Mouse (Mus musculus) layer of hippocampus, postnatal 14 days (tissue): ENCODE data around the gene Inppl1. TPM values are rescaled to one million over a fixed set of nuclear protein-coding genes. Genes with fewer than 3 reads are reported as not detected.
A peak's percentile ranks its signal among the peaks of the same experiment; 100 is the strongest.

Experiments
- DNase-seq, 2 experiments: peaks; one replicate each; pipeline ENCODE4 v3.0.0; 2021 to 2022; ENCODE audit warnings: low spot score in 2 of 2, mixed read lengths in 1 of 2
- total RNA-seq, 2 experiments: library from RNA; stranded (reverse); gene quantifications; 2 replicates each; pipeline ENCODE4 v1.2.3; 2021

Inppl1 gene
- total RNA-seq, 2 experiments from 2014 or later: 32.9 to 36.0 TPM

DNA sequence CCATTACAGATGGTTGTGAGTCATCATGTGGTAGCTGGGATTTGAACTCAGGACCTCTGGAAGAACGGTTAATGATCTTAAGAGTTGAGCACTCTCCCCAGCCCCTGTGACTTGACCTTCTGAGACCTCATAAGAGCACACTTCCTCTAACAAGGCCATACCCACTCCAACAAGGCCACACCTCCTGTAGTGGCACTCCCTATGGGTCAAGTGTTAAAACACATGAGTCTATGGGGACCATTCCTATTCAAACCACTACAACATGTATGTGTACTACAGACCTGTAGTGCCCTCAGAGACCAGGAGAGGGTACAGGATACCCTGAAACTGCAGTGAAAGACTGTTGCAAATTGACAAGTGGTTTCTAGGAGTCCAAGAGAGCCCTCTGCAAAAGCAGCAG is 9.9 kb upstream of the Inppl1 start:
- no peak for DNase-seq

DNA sequence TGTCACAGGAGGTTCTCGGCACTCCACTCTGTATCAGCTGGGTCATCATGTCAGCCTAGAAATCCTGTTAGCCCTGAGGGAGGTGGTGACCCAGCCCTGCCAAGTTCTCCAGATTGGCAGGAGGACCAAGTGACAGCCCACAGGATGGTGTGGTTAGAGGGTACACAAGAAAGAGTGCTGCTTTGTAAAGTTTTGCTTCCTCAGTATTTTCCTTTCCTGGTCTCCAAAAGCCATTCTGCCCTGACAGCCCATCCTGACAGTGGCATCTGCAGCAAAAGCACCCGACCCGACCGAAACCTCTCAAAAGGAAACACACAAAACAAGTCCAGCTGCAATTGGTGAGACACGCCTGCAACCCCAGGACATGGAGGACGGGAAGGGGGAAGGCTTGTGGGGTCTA is 6.2 kb upstream of the Inppl1 start:
- no peak for DNase-seq

DNA sequence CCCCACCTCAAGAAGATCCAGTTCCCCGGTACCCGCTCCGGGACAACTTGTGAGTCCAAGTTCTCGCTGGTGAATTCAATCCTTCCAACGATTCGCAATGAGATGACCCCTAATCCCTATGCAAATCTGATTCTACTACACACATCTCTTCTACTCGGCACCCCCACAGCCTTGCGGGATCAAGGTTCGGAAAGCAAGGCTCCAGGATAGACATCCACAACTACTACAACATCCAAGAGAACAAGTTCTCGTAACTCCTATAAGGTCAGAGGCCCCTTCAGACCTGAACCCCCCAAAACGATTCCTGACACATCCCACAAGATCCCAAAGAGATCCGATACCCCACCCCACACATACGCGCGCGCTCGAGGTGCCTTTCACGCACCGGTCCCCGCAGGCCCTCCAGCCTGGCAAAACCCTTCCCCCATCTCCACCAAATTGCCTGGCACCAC is 849 bp downstream of the Inppl1 start:
- peak in 1 of 2 experiments; percentile 16 for DNase-seq

DNA sequence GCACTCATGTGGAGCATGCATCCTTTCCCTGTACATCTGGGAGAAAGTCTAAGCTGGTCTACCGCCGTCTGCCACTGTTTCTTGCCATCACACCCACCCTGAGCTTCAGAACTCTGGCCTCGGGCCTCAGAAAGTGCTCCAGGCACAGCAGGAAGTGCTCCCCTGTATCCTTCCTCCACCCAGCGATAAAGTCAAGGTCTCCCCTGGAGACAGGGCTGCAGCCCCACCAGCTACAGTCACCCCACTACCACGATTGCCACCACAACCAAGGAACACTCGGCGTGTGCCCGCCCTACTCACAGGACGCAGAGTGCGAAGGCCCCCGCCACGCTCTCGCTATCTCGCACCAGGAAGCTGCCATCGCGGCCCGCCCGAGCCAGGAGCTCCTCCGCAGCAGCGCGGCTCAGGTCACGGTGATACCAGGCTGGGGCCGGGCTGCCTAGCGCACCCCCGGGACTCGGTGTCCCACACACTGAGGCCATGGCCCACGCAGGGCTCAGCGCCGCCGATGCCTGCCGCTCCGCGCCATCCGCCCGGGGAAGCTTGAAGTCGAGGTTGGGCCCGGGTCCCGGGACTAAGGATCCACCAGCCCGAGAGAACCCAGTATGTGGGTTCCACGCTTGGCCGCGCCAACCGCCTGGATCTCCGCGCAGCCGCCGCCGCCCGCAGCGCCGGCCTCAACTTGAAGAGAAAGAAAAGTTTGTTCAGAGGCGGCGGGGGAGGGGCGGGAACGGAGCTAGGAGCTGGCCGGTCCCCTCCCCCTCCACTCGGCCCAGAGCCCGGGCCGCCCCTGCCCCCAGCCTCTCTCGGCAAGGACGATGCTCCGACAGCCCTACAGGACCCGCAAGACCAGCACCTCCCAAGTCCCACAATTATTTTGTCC is 1.5 kb downstream of the Inppl1 start:
- DNase-seq: peak; percentile 47 to 51

DNA sequence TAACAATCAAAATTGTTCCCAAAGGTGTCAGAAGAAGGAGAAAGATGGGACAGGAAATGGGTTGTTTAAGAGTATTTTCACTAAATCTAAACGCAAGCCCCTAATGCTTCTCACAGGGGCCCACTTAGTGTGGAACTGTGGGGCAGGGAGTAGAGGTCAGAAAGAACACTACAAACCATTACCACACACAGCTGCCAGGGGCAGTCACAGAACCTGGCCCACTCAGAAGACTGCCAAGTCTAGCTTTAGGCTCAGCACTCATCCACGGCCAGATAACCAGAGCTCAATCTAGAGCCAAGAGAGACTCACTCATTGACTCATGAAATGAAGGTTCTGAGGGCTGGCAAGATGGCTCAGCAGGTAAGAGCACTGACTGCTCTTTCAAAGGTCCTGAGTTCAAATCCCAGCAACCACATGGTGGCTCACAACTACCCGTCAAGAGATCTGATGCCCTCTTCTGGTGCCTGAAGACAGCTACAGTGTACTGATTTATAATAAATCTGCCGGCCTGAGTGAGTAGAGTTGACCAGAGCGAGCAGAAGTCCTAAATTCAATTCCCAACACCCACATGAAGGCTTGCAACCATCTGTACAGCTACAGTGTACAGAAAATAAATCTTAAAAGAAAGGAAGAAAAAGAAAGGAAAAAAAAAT is 2.4 kb downstream of the Inppl1 start:
- no peak for DNase-seq

DNA sequence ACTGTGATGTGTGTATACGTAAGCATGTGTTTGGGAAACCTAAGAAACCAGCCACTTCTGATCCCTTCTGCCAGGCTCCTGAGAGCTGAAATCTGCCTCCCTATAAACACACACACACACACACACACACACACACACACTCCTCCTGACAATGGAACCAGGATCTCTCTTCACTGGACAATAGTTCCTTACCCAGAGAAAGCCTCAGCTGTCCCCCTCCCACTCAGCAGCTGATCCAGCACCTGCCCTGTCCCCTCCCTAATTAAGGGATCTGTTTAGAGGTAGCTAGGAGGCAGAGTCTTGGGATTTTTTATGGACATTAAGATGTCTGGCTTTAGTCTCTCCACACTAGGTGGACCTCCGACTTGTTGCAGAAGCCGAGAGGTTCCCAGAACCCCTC is 3.1 kb downstream of the Inppl1 start:
- DNase-seq: no peak

DNA sequence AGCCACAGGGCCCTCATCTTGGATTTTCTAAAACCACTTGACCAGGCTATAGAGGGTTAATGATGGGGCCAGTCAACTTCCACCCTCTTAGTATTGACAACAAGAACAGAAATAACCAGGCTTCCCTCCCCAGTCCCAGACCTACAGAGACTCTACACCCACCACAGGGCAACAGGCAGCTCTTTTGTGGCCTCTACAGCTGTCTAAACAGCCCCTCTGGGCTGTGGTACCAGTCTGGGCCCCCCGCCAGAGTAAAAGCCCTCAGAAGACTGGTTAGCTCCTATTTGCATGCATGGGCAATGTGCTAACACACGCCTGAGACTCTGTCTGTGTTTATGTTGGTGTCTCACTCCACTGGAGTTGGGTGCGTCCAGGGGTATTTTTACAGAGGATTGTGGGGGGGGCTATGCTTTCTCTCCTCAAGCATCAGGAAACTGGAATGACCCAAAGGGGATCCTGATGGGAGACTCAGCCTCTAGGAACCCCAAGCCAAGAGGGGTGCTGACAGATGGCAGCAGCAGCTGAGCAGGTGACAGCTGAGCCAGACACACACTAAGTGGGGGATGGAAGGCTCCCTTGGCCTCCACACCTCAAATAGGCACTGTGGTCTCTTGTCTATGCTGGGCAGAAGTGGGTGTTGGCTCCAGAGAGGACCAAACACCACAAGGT is 4.0 kb downstream of the Inppl1 start:
- DNase-seq: peak; percentile 41 to 51

DNA sequence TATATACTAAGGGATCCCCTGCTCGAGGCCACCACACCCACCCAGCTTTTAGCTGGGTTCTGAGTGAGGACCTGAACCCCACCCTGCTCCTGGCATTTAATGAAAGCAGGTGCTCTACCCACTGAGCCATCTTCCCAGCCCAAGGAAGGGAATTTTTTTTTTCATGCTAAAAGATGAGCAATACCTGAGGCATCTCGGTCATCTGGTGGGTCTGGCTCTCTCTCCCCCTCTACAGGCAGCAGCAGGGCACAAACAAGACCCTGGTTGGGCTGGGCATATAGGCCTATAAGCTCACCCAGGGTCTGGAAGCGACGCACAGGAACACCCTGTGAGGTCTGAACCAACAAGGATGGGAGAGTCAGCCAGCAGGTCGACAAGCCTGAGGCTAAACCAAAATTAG is 4.7 kb downstream of the Inppl1 start:
- DNase-seq: no peak

DNA sequence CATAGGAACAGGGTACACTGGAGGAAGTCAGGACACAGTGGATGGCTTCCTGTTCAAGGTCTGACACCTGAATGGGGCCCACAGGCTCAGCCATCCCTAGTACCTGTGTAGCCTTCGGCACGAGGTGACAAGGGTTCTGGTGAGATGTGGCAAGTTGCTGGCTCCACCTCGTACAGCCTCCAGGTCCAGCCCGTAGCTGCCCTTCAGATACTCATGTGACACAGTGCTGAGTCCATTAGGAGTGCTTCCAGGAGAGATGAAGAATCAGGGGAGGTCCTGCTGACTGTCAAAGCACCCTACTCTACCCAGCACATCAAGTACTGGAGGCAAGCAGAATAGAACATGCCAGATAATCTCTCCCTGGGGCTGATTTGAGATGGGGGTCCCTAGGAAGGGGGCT is 5.7 kb downstream of the Inppl1 start:
- no peak for DNase-seq

DNA sequence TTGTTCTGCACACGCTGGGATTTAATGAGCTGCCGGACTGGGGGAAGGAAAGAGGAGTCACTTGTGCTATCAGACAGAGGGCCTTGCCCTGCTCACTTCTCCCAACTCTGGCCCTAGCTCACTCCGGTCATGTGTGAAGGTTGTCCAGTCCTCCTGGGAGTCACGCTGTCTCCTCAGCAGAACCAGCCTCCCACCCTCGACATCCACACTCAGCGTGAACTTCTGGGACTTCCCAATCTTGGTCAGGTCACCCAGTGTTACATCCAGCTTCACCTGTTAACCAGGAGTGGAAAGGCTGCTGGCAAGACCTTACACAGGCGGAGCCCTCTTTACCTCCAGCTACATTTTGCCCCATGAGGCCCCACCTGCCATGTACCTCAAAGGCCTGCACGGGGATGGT is 6.6 kb downstream of the Inppl1 start:
- DNase-seq: no peak

DNA sequence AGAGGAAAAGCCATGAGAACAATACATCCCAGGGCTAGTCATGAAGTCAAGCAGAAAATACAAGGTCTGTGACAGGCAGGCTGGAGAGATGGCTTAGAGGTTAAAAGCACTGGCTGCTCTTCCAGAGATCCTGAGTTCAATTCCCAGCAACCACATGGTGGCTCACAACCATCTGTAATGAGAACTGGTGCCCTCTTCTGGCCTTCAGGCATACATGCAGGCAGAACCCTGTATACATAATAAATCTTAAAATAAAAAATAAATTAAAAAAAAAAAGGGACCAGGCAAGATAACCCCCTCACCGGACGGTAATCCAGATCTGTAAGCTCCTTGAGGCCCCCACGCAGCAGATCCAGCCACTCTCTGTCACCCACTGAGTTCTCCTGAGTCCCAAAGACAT is 7.7 kb downstream of the Inppl1 start:
- DNase-seq: no peak

DNA sequence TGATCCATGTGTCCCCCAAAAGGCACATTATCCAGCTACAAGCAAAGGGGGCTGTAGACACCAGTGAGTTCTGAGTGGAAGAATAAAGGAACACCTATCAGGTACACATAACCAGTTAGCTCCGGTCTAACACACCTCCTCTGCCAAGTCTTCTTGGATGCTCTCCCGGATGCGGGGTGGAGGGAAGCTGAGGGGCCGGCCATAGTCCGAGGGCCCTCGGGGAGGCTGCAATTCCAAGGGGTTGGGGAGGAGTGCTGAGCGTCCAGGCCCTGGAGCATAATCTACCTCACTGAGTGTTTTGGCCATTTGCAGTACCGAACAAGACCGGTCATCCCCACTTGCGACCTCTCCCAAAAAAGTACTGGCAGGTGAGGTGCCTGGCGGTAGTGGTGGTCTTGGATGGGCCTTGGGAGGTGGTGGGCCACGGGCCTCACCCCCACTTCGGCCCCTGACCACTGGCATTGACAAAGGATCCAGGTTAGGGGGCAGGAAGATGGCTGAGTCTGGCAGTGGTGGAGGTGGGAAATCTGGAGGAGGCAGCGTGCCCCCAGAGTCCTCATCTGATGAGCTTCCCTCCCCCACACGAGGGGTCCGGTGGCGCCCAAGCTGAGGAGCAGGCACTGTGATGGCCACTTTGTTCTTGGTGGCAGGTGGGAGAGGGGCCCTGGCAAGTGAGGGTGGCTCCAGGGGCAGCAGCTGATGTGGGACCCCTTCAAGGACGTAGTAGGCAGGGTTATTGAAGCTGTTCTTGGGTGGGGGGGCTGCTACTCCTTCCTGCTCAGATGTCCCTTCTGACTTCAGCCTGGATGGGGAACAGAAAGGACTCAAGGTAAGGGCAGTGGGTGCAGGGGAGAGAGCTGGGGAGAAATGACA is 14.0 kb downstream of the Inppl1 start:
- DNase-seq: no peak

DNA sequence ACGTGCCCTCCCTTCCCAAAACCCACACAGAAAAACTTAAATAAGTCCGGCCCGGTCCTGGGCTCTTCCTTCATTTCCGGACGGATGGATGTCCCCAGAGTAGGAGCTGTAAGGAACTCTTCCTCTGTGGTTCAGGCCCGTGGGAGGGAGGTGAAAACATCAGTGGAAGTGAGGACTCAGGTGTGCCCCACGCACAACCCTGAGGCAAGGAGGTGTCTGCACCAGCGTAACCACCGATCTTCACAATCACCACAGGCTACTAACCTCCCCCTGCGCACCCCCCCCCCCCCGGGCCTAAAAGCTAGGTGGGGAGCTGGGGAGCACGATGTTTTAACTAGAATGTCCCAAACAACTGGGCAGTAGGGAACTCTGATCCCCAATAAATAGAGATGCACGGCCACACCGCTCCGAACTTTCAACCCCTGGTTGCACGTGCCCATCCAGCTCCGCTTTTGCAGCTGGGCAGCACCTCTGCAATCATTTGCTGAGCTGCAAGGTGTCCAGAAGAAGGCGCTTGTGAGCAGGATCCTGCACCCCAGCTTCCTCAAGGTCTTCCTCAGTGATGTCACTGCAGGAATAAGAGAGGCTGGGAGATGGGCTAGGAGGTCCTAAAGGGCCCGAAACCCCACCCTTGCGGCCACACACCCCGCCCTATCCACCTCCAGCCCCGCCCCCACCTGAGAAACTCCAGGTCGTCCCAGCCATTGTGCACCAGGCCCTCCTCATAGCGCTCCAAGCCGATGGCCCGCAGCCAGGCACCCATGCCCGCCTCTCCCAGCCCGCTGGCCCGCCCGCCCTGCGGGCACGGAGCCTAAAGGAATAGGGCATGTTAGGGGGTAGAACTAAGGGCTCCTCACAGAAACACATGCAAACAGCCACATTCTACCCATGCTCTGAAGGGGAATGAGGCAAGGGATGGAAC is 14.9 kb downstream of the Inppl1 start:
- DNase-seq: no peak

DNA sequence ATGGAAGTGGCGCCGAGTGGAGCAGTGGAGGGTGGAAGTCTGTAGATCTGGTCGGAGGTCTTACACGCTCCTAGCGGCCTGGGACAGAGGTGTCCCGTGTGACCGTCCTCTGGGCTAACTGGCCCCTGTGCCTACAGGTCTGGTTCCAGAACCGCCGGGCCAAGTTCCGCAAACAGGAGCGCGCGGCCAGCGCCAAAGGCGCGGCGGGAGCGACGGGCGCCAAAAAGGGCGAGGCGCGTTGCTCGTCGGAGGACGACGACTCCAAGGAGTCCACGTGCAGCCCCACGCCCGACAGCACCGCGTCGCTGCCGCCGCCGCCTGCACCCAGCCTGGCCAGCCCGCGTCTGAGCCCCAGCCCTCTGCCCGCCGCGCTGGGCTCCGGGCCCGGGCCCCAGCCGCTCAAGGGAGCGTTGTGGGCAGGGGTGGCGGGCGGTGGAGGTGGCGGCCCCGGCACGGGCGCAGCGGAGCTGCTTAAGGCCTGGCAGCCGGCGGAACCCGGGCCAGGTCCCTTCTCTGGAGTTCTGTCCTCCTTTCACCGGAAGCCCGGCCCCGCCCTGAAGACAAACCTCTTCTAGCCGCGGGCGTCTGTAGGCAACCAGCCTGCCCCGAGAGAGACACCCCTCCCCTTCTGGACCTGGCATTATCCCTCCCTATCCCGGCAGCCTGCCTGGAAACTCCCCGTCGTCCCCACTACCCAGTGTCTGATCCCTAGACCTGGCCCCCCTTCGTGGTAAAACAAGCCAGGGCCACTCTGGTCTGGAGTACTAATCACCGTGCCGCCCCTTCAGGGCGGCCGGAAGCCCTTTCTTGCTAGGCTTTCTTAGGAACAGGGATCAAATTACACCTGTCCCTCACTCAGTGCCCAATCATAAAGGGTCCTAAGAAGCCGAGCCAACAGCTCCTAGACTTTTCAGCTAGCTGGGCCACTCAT is 16.2 kb downstream of the Inppl1 start:
- peak in 1 of 2 experiments; percentile 21 for DNase-seq

DNA sequence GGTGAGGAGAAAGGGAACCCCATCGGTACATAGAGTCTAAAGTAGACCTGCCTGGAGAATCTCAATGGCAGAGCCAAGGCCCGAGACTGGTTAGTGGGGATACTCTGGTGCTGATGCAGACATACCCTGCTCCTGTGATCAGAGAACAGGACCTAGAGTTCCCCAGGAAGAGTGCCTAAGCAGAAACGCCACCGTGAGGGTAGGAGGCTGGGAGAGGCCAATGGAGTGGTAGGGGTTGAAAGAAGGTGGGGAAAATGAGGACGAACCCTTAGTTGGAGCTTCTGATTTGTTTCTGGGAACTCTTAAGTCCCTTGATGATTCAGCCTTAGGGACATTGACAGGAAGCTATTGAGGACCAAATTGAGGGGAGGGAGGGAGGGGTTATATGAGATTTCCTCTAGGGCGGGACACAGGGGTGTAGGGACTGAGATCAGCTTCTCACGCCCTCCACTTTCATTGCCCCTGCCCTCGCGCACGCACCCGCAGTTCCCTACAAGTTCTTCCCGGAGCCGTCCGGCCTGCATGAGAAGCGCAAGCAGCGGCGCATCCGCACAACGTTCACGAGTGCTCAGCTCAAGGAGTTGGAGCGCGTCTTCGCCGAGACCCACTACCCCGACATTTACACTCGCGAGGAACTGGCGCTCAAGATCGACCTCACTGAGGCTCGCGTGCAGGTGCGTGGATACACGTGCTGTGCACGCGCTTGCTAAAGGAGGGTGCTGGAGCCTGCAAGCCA is 17.6 kb downstream of the Inppl1 start:
- no peak for DNase-seq

DNA sequence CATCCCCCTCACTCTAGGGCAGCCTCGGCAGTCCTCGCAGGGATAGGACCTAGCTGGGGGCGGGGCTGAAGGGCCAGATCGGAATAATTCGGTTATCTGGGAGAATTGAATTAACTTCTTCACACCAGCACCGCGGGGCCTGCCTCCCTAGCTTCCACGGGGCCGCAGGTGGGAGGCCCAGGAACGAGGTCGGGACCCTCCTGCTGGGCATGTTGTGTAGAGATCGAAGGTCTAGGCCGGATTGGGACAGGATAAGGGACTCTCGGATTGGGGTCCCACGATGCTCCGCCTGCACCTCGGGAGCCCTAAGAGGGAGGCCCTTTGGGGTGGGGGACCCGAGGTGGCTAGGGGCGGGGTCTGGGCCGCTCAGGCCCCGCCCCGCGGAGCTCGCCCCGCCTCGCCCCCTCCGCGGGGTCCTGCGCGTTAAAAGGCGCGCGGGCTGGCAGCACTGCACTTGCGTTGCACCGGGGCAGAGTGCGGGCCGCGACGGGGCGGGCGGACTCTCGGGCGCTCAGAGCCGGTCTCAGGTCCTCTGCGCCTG is 20.1 kb downstream of the Inppl1 start, which contains the start of gene Phox2a:
Gene Phox2a, plus strand, starts transcription at position 453 of the 541 bp plus-strand sequence.
- DNase-seq: no peak

DNA sequence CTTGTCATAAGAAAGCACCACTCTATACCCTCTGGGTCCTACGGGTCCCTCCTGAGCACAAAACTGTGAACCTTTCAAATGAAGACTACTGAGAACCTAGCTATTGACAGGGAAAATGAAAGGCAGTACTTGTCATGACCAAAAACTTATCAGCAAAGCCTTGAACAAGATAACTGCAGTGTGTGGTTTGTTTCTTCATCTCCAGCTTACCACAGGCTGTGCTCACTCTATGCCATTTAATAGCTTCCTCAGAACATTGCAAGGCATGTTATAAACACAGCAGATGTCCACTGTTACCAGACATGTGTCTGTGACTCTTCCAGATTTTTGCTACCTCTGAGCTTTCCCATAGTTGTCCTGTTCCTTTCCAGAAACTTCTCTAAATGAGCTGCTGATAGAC is 61.0 kb downstream of the Inppl1 start:
- DNase-seq: no peak

DNA sequence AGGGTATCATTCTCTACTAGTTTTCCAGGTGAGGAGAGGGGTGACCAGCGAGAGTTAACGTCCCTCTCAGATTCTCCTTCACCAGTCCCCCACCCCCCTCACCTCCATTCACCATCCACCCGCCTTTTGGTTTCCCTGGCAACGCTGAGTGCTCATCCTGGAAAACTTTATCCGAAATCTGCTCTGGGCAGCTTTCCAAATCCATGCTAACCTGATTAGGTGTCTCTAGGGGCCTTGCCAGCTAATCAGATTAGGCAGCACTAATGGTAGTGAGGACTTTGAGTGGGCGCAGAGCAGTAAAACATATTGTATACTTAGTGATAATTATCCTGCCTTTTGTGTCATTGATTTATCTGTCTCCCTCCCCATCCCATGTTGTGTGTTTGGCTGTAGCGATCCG is 65.3 kb downstream of the Inppl1 start:
- peak; percentile 34 to 70 for DNase-seq
